Mouse (Mus musculus) heart, embryonic 12.5 days (tissue): ENCODE results near the gene Tab2. TPM values are rescaled to one million over a fixed set of nuclear protein-coding genes. Genes with fewer than 3 reads are reported as not detected.

Source experiments
- ATAC-seq: fragments of 200-750 bp; cut with Nextera tagmentation; 2 replicates; pipeline ENCODE4 v1.8.0; 2017; ENCODE audit warnings: moderate TSS enrichment, moderate library complexity; ENCODE audit not compliant: insufficient number of reproducible peaks, low FRiP score
- H3K27ac ChIP-seq: fragments of 300-500 bp; sonication (generic); 2 replicates; pipeline ENCODE4 v1.5.1; 2016; ENCODE audit warnings: mild to moderate bottlenecking, moderate library complexity; ENCODE audit not compliant: poor library complexity, severe bottlenecking
- H3K27me3 ChIP-seq: fragments of 300-500 bp; sonication (generic); replicated peaks from 2 replicates; pipeline ENCODE4 v1.6.1; 2016; ENCODE audit warnings: mild to moderate bottlenecking, moderate library complexity
- H3K36me3 ChIP-seq: fragments of 300-500 bp; sonication (generic); 2 replicates; pipeline ENCODE4 v1.6.1; 2016; ENCODE audit warnings: mild to moderate bottlenecking, moderate library complexity
- H3K4me1 ChIP-seq: fragments of 300-500 bp; sonication (generic); replicated peaks from 2 replicates; pipeline ENCODE4 v1.6.1; 2016; ENCODE audit warnings: mild to moderate bottlenecking
- H3K4me2 ChIP-seq: fragments of 300-500 bp; sonication (generic); 2 replicates; pipeline ENCODE4 v1.6.1; 2016; ENCODE audit warnings: mild to moderate bottlenecking, moderate library complexity
- H3K4me3 ChIP-seq: fragments of 300-500 bp; sonication (generic); 2 replicates; pipeline ENCODE4 v1.5.1; 2016; ENCODE audit warnings: mild to moderate bottlenecking
- H3K9ac ChIP-seq: fragments of 300-500 bp; sonication (generic); 2 replicates; pipeline ENCODE4 v1.6.1; 2016; ENCODE audit warnings: mild to moderate bottlenecking, moderate library complexity
- H3K9me3 ChIP-seq: fragments of 300-500 bp; sonication (generic); replicated peaks from 2 replicates; pipeline ENCODE4 v1.6.1; 2016; ENCODE audit warnings: mild to moderate bottlenecking, moderate library complexity
- WGBS: fragments of 180-500 bp; shearing (Covaris S2); methylation state at CpG from one replicate; pipeline ENCODE4 v1.1.7; 2016; 5-methylcytosine and 5-hydroxymethylcytosine counted together
- polyA plus RNA-seq: library from polyadenylated mRNA; unstranded; fragments of >200 nt; fragmentation: Nextera tagmentation; extraction: Ambion mirVana; gene quantifications from 2 replicates; pipeline ENCODE4 v1.2.1, GENCODE M21; 2016

The Tab2 gene
- 24.0 and 25.4 TPM in 2 replicates for polyA plus RNA-seq

DNA sequence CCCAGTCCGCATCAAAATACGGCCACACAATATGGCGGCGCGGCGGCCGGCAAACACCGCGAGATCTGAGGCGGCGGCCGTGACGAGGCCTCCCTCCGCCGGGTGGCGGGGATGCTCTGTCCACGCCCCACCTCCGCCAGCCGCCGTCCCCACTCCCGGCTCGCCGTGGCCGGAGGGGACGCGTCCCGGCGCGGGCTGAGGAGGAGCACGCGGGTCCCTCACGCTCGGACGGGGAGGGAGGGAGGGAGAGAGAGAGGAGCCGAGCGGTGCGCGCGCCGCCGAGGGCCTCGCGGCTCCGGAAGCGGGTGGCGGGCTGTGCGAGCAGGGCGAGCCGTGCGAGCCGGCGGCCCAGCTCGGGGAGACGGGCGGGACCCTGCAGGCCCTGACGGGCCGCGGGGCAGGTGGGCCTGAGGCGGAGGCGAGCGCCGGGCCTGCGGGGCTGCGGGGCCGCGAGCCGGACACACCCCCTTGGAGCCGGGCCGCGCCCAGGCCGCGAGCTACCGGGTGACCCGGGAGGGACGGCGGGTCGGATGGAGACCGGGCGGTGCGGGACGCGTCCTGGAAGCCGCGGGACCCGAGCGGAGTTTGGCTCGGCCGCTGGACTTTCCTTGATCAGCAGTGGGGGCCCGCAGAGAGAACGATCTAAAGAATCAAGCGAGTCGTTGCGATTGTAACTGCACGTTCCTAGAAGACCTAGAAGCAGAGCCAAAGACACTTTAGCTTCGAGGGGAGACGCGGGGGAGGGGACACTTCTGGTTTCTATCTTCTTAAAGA, at the start of gene Tab2:
Tab2 (minus strand) TSS at position 3 of the 774 bp plus-strand sequence.
- Histone ChIP-seq H3K9ac (peak within 1 kb of the TSS; percentile 100), H3K4me1 (peaks cover 32% of the 10 kb centered on the region), H3K9me3 (no peaks in the 10 kb centered on the region), H3K27me3 (no peaks in the 10 kb centered on the region), H3K36me3 (no peaks in the 10 kb centered on the region), H3K4me3 (peak within 1 kb of the TSS; percentile 100), H3K4me2 (peak within 1 kb of the TSS; percentile 78), H3K27ac (peak within 1 kb of the TSS; percentile 100)
- peak; percentile 95 for ATAC-seq
- under 1% methylated on average over 75 of the region's 97 CpGs for WGBS

DNA sequence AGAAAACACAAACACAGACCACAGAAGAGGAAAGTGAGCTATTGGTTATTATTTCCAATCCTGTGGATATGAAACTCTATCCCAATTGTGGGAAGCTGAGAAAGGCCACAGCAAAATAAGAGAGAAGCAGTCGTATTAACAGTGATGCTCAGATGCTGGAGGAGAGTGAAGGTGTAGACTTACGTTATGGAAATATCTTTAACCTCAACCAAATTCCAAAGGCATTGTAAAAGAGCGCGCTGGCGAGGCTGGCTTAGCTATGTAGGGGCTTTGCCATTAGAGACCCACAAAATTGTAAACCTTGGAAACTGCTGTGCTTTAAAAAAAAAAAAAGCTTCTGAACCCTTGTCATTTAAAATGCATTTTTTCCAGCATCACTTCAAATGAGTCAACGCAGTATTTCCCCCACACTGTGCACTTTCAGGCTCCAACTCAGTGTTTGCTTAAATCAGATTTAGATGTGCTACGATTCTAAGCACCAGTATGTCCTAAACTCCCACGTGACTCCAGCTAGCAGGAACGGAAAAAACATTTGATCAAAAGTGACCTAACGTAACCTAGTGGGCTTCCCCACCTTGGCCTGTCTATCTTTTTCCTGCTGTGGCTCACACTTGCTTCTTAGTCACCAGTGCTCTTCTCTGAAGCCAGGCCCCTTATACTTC, 36.4 kb upstream of the Tab2 start:
- H3K27ac ChIP-seq = 0 out of 2 replicates have a peak overlapping the region, but pooled peaks have one; percentile 33
- WGBS = 71% methylated on average over 10 of the region's 10 CpGs

DNA sequence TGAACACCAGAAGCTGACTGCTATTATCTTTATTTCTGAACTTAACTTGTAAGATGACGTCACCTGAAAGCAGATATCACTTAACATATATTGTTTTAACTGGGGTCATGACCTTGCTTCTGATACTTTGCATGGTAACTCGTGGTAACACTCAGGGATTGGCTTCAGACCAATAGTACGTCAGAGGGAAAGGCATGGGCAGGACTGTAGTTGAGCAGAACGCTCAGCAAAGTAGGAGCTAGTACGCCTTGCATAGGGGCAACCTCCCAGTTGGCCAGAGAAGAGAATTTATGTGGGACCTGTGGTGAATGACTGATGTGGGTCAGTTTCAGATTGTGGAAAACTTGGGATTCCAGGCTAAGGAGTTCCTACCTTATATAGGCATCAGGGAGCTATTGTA, 35.6 kb upstream of the Tab2 start:
- H3K27ac ChIP-seq = no peak overlapping the region
- H3K9me3 ChIP-seq = no peaks in the 10 kb centered on the region
- H3K4me2 ChIP-seq = no peak overlapping the region
- peak; percentile 45; the same call in 1 of the 2 replicates for ATAC-seq
- peaks cover 7% of the 10 kb centered on the region for H3K4me1 ChIP-seq
- H3K36me3 ChIP-seq = no peaks in the 10 kb centered on the region
- WGBS = 40% methylated on average over 5 of the region's 5 CpGs
- H3K27me3 ChIP-seq = no peaks in the 10 kb centered on the region
- H3K4me3 ChIP-seq = no peak overlapping the region
- H3K9ac ChIP-seq = no peak overlapping the region

More for the DNA sequence above, 36.4 kb upstream of the Tab2 start:
- Histone ChIP-seq H3K4me2 (no peak overlapping the region), H3K9me3 (no peaks in the 10 kb centered on the region), H3K36me3 (no peaks in the 10 kb centered on the region), H3K9ac (no peak overlapping the region), H3K27me3 (no peaks in the 10 kb centered on the region), H3K4me1 (peaks cover 7% of the 10 kb centered on the region), H3K4me3 (no peak overlapping the region)
- no peak for ATAC-seq

DNA sequence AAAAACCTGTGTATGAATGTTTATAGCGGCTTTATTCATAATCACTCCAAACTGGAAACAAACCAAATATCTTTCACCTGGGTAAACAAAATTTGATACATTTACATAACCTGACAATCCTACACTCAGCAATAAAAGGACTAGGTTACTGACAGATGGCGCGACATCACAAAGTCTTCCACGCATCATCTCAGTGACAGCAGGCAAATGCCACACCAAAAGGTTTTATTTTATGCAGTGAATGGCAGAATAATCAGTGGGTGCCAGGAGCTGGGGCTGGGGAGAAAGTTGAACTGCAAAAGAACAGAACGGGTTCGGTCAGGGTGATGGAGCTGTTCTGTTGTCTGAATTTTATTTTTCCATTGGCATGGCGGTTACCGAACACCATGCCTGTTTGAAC, 31.5 kb upstream of the Tab2 start:
- no peak overlapping the region for H3K4me3 ChIP-seq
- no peak overlapping the region for H3K4me2 ChIP-seq
- ATAC-seq = no peak
- H3K9me3 ChIP-seq = peaks cover 3% of the 10 kb centered on the region; the same call in 1 of the 2 replicates
- no peak overlapping the region for H3K9ac ChIP-seq
- H3K27me3 ChIP-seq = no peaks in the 10 kb centered on the region
- H3K27ac ChIP-seq = no peak overlapping the region
- H3K4me1 ChIP-seq = peaks cover 7% of the 10 kb centered on the region
- no peaks in the 10 kb centered on the region for H3K36me3 ChIP-seq
- WGBS = 89% methylated on average over 8 of the region's 8 CpGs

DNA sequence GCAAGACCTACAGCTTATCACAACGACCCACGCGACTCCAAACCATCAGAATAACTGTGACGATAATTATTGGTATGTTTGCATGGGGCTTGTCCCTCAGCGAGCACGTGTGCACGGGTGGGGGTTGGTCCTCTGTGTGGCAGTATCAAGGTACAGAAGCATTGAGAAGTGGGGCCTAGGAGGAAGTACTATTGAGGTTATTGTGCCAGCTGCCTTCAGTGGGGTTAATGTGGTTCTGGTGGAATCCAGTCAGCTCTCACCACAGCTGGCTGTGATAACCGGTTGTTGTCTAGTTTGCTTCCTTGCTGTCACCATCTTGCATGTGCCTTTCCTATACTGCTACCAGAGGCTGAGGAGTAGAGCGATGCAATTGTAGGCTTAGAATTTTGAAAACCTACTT, 20.4 kb upstream of the Tab2 start:
- H3K9ac ChIP-seq = no peak overlapping the region
- no peak overlapping the region for H3K27ac ChIP-seq
- 0 out of 2 replicates have a peak, but pooled peaks cover 3% of the 10 kb centered on the region for H3K9me3 ChIP-seq
- no peak overlapping the region for H3K4me2 ChIP-seq
- WGBS = 92% methylated on average over 9 of the region's 9 CpGs
- no peak overlapping the region for H3K4me3 ChIP-seq
- H3K36me3 ChIP-seq = no peaks in the 10 kb centered on the region
- H3K4me1 ChIP-seq = no peaks in the 10 kb centered on the region
- no peak for ATAC-seq
- no peaks in the 10 kb centered on the region for H3K27me3 ChIP-seq

DNA sequence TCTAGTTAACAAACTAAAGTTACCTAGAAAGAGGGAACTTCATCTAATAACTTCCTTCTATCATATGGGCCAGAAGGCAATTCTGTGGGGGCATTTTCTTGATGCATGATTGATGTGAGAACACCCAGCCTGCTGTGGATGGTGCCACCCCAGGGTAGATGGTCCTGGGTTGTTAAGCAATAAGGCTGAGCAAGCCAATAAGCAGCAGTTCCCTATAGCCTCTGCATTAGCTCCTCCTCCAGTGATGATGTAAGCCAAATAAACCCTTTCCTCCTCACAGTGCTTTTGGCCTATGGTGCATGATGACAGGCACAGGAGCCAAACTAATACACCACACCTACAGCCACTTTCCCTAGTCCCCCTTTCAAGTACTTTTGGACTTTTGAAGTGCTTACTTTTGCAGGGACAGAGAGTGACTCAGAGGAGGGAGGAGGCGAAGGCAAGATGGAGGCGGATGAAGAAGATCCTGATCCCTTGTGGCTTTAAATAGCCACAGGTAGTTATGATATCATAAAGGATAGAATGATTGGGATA, 12.8 kb upstream of the Tab2 start:
- ATAC-seq = no peak
- Histone ChIP-seq H3K9me3 (no peaks in the 10 kb centered on the region), H3K4me2 (no peak overlapping the region), H3K4me1 (no peaks in the 10 kb centered on the region), H3K9ac (no peak overlapping the region), H3K4me3 (no peak overlapping the region), H3K36me3 (no peaks in the 10 kb centered on the region), H3K27ac (no peak overlapping the region), H3K27me3 (no peaks in the 10 kb centered on the region)
- 96% methylated on average over 2 of the region's 2 CpGs for WGBS

DNA sequence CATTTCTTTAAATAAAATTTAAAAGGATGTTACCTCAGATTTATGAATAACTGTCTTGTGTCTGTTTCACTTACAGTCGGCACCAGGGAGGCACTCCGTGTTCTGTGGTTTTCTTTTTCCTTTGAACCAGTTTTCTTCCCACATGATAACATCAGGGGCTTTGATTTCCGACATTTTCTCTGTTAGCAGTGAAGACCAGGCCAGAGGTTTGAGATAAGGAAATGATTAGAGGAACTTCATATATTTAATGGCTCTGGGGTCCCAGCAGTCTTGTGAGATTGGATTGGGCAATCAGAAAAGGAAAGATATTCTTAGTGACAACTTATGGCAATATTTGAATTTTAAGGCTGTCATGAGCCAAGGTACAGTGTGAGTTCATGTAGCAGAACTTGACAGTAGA, 11.1 kb upstream of the Tab2 start:
- H3K4me3 ChIP-seq = no peak overlapping the region
- no peaks in the 10 kb centered on the region for H3K36me3 ChIP-seq
- H3K27ac ChIP-seq = no peak overlapping the region
- H3K4me1 ChIP-seq = no peaks in the 10 kb centered on the region
- no peak overlapping the region for H3K9ac ChIP-seq
- no peak overlapping the region for H3K4me2 ChIP-seq
- no peak for ATAC-seq
- WGBS = 38% methylated on average over 3 of the region's 3 CpGs
- H3K9me3 ChIP-seq = no peaks in the 10 kb centered on the region
- no peaks in the 10 kb centered on the region for H3K27me3 ChIP-seq

DNA sequence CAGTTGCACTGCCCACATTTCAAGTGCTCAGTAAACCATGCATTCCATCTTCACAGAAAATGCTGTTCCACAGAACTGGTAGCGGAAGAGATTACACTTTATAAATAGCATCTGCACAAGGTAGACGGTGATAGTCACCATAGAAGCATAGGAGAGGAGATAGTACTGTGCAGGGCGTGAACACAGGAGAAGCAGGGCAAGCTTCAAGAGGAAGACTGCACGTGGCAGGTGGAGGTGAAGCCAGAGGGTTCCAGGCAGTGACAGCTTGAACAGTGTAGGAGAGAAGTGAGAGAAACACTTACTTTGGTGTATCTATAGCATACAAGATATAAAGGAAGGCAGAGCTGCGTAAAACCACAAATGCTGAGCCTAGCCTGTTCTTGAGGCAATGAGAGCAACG, 3.0 kb upstream of the Tab2 start:
- Histone ChIP-seq H3K9ac (no peak overlapping the region), H3K4me1 (peaks cover 21% of the 10 kb centered on the region), H3K36me3 (no peaks in the 10 kb centered on the region), H3K27me3 (no peaks in the 10 kb centered on the region), H3K9me3 (no peaks in the 10 kb centered on the region), H3K4me2 (no peak overlapping the region), H3K27ac (no peak overlapping the region), H3K4me3 (no peak overlapping the region)
- ATAC-seq = no peak
- WGBS = 31% methylated on average over 6 of the region's 6 CpGs

DNA sequence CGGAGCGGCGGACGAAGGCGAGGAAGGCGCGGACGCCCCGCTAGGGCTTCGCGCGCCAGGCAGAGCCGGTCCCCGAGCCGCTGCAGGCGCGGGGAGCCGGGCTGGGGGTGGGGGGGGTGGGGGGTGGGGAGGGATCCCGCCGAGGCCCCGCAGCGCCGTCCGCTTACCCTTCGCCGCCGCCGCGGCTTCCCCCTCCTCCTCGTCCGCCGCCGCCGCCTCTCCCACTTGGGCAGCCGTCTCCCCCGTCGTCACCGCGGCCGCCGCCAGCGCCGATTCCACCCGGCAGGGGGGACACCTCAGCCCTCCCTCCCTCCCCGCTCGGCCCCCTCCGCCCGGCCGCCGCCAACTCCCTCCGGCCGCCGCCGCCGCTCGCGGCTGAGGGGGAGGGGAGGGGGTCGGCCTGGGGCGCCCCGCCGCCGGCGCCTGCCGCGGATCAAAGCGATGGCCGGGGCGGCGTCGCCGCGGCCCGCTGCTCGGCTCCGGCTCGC, 352 bp downstream of the Tab2 start:
- Histone ChIP-seq H3K9ac (peak overlapping the region; percentile 100), H3K9me3 (no peaks in the 10 kb centered on the region), H3K4me2 (peak overlapping the region; percentile 78), H3K27me3 (no peaks in the 10 kb centered on the region), H3K4me3 (peak overlapping the region; percentile 100), H3K4me1 (peaks cover 38% of the 10 kb centered on the region), H3K36me3 (peaks cover 3% of the 10 kb centered on the region; the same call in 1 of the 2 replicates), H3K27ac (peak overlapping the region; percentile 100)
- peak; percentile 73 for ATAC-seq
- 0% methylated on average over 21 of the region's 76 CpGs for WGBS

DNA sequence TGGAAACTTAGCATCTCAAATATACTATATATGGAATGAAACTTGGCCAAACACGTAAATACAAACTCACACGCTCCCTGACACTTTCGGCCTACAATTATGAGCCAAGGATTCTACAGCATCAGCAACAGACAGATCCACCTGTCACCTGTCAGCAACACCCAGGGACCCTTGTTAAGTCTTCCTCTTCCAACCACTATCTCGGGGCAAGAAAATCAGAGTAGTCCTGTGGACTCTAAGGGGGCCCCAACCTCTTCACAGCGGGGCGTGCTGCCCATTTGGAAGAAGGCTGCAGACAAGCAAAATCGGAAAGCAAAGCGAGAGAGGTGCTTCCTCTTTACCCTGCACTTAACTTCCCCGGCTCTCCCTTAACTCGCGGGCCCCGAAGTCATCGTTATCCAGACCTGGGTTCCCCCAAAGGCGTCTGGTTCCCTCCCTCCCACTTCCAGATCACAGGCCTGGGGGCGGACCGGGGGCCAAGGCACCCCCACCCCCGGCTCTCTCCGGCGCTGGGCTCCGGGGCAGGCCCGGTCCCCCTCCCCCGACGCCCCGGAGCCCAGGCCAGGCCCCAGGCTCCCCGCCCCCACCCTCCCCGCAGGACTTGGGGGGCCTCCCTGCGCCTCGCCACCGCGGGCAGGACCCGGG, 919 bp downstream of the Tab2 start:
- no peaks in the 10 kb centered on the region for H3K27me3 ChIP-seq
- peaks cover 5% of the 10 kb centered on the region; the same call in 1 of the 2 replicates for H3K36me3 ChIP-seq
- H3K4me2 ChIP-seq = peak overlapping the region; percentile 78
- peak overlapping the region; percentile 100 for H3K27ac ChIP-seq
- H3K4me1 ChIP-seq = peaks cover 36% of the 10 kb centered on the region
- peak; percentile 51 for ATAC-seq
- under 1% methylated on average over 25 of the region's 31 CpGs for WGBS
- peak overlapping the region; percentile 100 for H3K4me3 ChIP-seq
- peak overlapping the region; percentile 100 for H3K9ac ChIP-seq
- H3K9me3 ChIP-seq = no peaks in the 10 kb centered on the region

DNA sequence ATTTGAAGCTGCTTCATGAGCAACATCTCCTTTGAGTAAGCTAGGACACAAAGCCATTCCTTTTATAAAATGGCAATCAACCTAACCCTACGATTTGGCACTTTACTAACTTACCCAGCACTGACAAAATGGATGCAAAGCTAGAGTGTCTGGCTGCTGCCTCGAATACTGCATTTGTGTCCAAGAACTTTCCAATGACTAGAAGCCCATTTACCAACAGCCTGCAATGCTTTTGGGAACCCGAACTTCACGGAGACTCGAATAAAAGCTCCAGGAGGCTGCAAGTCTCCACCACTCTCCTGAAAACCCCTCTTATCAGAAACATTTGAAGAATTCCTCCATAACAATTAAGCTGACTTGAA, 1.4 kb downstream of the Tab2 start:
- peaks cover 5% of the 10 kb centered on the region; the same call in 1 of the 2 replicates for H3K36me3 ChIP-seq
- no peak for ATAC-seq
- no peaks in the 10 kb centered on the region for H3K9me3 ChIP-seq
- no peaks in the 10 kb centered on the region for H3K27me3 ChIP-seq
- H3K4me1 ChIP-seq = peaks cover 32% of the 10 kb centered on the region
- 4% methylated on average over 5 of the region's 5 CpGs for WGBS
- H3K4me3 ChIP-seq = peak overlapping the region; percentile 100
- peak overlapping the region; percentile 100 for H3K9ac ChIP-seq
- H3K4me2 ChIP-seq = peak overlapping the region; percentile 78
- H3K27ac ChIP-seq = peak overlapping the region; percentile 100
